Mouse (Mus musculus) ES-E14 (cell line): ENCODE data around the gene Impg1. TPM values are rescaled to one million over a fixed set of nuclear protein-coding genes. Genes with fewer than 3 reads are reported as not detected.
A peak's percentile ranks its signal among the peaks of the same experiment; 100 is the strongest.

Experiments
- DNase-seq: peaks from one replicate; pipeline ENCODE4 v3.0.0-alpha.2; 2013; ENCODE audit warnings: low read depth, low spot score
- H3K27ac ChIP-seq: 2 replicates; pipeline ENCODE4 v1.5.1; 2012; ENCODE audit warnings: low read depth, mild to moderate bottlenecking, low read length, moderate library complexity, mixed read lengths; ENCODE audit not compliant: poor library complexity, insufficient read depth, severe bottlenecking
- H3K36me3 ChIP-seq: 2 replicates; pipeline ENCODE4 v1.6.1; 2012; ENCODE audit warnings: mild to moderate bottlenecking, low read length, moderate library complexity, mixed read lengths; ENCODE audit not compliant: control insufficient read depth, poor library complexity, insufficient read depth, severe bottlenecking
- H3K4me1 ChIP-seq, 2 experiments: fragments of 150-350 bp in 1 of 2; sonication (generic) in 1 of 2; 2 replicates each; pipeline ENCODE4 v1.6.1; 2012; ENCODE audit warnings: low read length in 2 of 2, mild to moderate bottlenecking in 1 of 2, mixed read lengths in 1 of 2; ENCODE audit not compliant: control insufficient read depth in 2 of 2, insufficient read depth in 2 of 2, poor library complexity in 1 of 2
- H3K4me3 ChIP-seq, 2 experiments: fragments of 150-350 bp in 1 of 2; sonication (generic) in 1 of 2; 2 replicates each; pipeline ENCODE4 v1.5.1; 2012; ENCODE audit warnings: low read length in 2 of 2, low read depth in 1 of 2, mild to moderate bottlenecking in 1 of 2, mixed read lengths in 1 of 2; ENCODE audit not compliant: insufficient read depth in 1 of 2, poor library complexity in 1 of 2, severe bottlenecking in 1 of 2
- H3K9ac ChIP-seq: 2 replicates; pipeline ENCODE4 v1.6.1; 2012; ENCODE audit warnings: low read depth, mild to moderate bottlenecking, low read length, mixed read lengths; ENCODE audit not compliant: poor library complexity, insufficient read depth, severe bottlenecking
- H3K9me3 ChIP-seq: fragments of 150-350 bp; sonication (generic); 2 replicates; pipeline ENCODE4 v1.6.1; 2012; ENCODE audit warnings: low read depth, mild to moderate bottlenecking, low read length; ENCODE audit not compliant: control insufficient read depth, insufficient read depth
- CHD2 ChIP-seq: IDR thresholded peaks from 2 replicates; pipeline ENCODE4 v1.6.1; 2014; ENCODE audit warnings: mild to moderate bottlenecking, low read depth, low read length, inconsistent platforms
- HCFC1 ChIP-seq: IDR thresholded peaks from 2 replicates; pipeline ENCODE4 v1.6.1; 2012; ENCODE audit warnings: low read length, inconsistent platforms, borderline replicate concordance; ENCODE audit not compliant: insufficient read depth
- MAFK ChIP-seq: IDR thresholded peaks from 2 replicates; pipeline ENCODE4 v1.6.1; 2014; ENCODE audit warnings: mild to moderate bottlenecking, low read depth, low read length, inconsistent platforms; ENCODE audit not compliant: insufficient read depth
- ZC3H11A ChIP-seq: IDR thresholded peaks from 2 replicates; pipeline ENCODE4 v1.6.1; 2012; ENCODE audit warnings: low read depth, mild to moderate bottlenecking, inconsistent platforms, low read length, borderline replicate concordance
- ZNF384 ChIP-seq: IDR thresholded peaks from 2 replicates; pipeline ENCODE4 v1.6.1; 2012; ENCODE audit warnings: low read depth, low read length, inconsistent platforms
- in situ Hi-C, 2 experiments: fragments of 600-800 bp; cut with MboI; formaldehyde crosslinking; loops; one replicate each; pipeline ENCODE4 v1.15.1; 2025; ENCODE audit warnings: low sequenced_read_pairs in 2 of 2, inconsistent platforms in 1 of 2; ENCODE audit not compliant: unreplicated experiment in 2 of 2
- total RNA-seq: library from RNA; depleted of rRNA; stranded (reverse); fragments of 300-350 nt; gene quantifications from 2 replicates; pipeline ENCODE4 v1.2.3, GENCODE M21; 2012; rRNA removed

Gene Impg1
- not detected in 2 replicates for total RNA-seq

GRCm38 (mm10) chr9:80465381-80465780 lies at the start of gene Impg1:
Impg1 (minus strand) TSS chr9:80465481.
- no peaks in the 10 kb centered on the region for H3K4me1 ChIP-seq
- TF ChIP-seq CHD2 (no peak), HCFC1 (no peak), MAFK (no peak), ZC3H11A (no peak), ZNF384 (no peak)
- no peak within 1 kb of the TSS for H3K27ac ChIP-seq
- no peak within 1 kb of the TSS for H3K9ac ChIP-seq
- no peaks in the 10 kb centered on the region for H3K9me3 ChIP-seq
- H3K36me3 ChIP-seq, result no peaks in the 10 kb centered on the region
- in situ Hi-C loops, result no loop called here
- H3K4me3 ChIP-seq, result no peak within 1 kb of the TSS
- no peak for DNase-seq

DNA sequence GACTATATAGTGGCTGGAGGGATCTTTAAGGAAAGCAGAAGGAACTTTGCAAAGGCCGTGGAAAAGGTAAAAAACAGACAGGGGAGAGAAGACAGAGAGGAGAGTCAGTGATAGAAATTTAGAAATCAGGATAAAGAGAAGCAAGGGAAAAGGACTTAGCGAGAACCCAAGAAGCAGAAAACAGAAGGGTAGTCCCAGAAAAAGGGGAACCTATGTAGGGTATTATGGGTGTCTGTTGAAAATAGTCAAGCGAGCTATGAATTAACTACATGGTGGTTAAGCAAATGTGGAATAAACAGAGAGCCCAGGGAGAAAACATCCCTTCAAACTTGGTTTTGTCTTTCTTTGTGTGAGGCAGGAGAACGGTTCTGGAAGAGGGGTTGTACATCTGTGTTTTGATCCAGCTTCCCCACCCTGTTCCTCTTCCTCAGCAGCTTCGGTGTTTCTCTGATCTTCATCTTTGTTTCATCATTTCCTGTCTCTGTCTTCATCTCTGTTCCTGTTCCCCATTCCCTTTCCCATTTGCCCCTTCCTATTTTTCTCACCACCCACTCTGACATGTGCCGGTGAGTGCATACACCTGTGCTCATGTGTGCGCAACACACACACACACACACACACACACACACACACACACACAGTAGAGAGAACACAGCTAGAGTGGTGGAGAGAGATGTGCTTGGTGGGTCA lies 44.3 kb upstream of the Impg1 start:
- TF ChIP-seq MAFK (no peak), HCFC1 (no peak), CHD2 (no peak), ZC3H11A (no peak), ZNF384 (no peak)
- DNase-seq, result no peak
- Histone ChIP-seq H3K4me1 (no peaks in the 10 kb centered on the region), H3K36me3 (no peaks in the 10 kb centered on the region), H3K9me3 (no peaks in the 10 kb centered on the region), H3K9ac (no peak overlapping the region), H3K27ac (no peak overlapping the region), H3K4me3 (no peak overlapping the region)
- in situ Hi-C loops, result no loop called here

- no peaks in the 10 kb centered on the region for H3K36me3 ChIP-seq
- DNase-seq, result peak; percentile 12
- no peak overlapping the region for H3K27ac ChIP-seq
- H3K9ac ChIP-seq, result no peak overlapping the region
- no peak overlapping the region for H3K4me3 ChIP-seq
- H3K9me3 ChIP-seq, result no peaks in the 10 kb centered on the region
- in situ Hi-C loops, result no loop called here
- H3K4me1 ChIP-seq, result no peaks in the 10 kb centered on the region
- TF ChIP-seq ZNF384 (peak; percentile 81), MAFK (no peak)
Measured at GRCm38 (mm10) chr9:80504496-80505012, 39.3 kb upstream of the Impg1 start.

DNA sequence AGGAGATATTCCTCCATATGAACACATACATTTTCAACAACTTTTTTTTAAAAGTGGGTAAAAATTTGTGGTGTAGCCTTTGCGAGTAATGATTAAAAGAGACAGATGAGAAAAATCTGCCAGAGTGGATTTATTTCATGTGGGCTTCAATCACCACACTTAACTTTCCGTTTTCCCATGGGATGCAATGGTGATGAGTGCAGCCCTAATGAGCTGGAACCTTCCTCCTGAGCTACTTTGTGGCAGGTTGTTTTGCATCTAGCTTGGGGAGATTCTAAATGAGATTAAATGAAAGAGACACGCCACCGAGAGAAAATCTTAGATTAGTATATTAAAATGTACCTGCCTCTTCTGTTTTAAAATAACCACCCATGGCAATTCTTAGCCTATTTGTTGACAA lies 26.3 kb upstream of the Impg1 start:
- Histone ChIP-seq H3K9me3 (no peaks in the 10 kb centered on the region), H3K27ac (no peak overlapping the region), H3K9ac (no peak overlapping the region), H3K4me3 (no peak overlapping the region), H3K4me1 (no peaks in the 10 kb centered on the region), H3K36me3 (no peaks in the 10 kb centered on the region)
- TF ChIP-seq CHD2 (no peak), MAFK (no peak), ZC3H11A (no peak), HCFC1 (no peak), ZNF384 (no peak)
- no peak for DNase-seq
- in situ Hi-C loops, result no loop called here

- Histone ChIP-seq H3K27ac (no peak overlapping the region), H3K36me3 (no peaks in the 10 kb centered on the region), H3K9me3 (no peaks in the 10 kb centered on the region), H3K4me3 (no peak overlapping the region), H3K9ac (no peak overlapping the region), H3K4me1 (no peaks in the 10 kb centered on the region)
- TF ChIP-seq MAFK (no peak), ZC3H11A (no peak), ZNF384 (no peak), HCFC1 (no peak), CHD2 (no peak)
- no peak for DNase-seq
- in situ Hi-C loops, result no loop called here
Measured at GRCm38 (mm10) chr9:80460420-80460819, 4.9 kb downstream of the Impg1 start.
